Mouse (Mus musculus): ENCODE measurements at regions not wholly inside any gene's neighbourhood (a gene's known extent, or its start where the extent isn't known, plus 50 kb on each side); places are given as distances from the start of the nearest gene placed in this dataset.
A peak's percentile ranks its signal among the peaks of the same experiment; 100 is the strongest.
"Not testable (repeated sequence)": the region's sequence is repeated elsewhere in the genome, so short reads cannot be mapped to it uniquely, and the experiment has no call there.

DNA sequence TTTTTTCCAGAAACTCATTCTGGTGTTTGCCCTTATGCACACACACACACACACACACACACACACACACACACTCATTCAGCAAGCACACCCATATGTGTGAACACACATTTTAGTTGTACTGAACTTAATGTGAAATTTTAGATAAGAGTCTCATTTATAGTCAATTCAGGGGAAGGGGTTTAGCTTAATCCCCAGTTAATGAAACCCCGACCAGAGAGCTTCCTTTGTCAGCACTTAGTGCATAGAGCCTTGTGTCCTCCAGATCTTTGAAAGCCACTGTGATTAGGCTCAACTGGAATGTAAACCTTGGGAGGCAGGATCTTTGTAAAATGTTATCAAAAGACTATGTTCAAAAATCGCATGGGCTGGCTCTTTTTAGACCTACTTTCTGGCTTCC, 53.4 kb downstream of the Rps12 start:
- WGBS = 6% methylated on average over 2 of the region's 2 CpGs
- H3K9ac ChIP-seq (ENCODE audit: low read length) = no peak overlapping the region
- H3K36me3 ChIP-seq (ENCODE audit: control insufficient read depth, insufficient read depth, low read length) = no peaks in the 10 kb centered on the region
- H3K4me2 ChIP-seq = no peak overlapping the region
- DNase-seq (ENCODE audit: low spot score, missing footprints) (peak; percentile 87), ATAC-seq (ENCODE audit: low FRiP score) (peak; percentile 84)
- H3K4me3 ChIP-seq (ENCODE audit: low read depth, low read length) = no peak overlapping the region
- no peaks in the 10 kb centered on the region for H3K27me3 ChIP-seq (ENCODE audit: control insufficient read depth, insufficient read depth, low read length)
- H3K4me1 ChIP-seq (ENCODE audit: control insufficient read depth, insufficient read depth, low read length) = peaks cover 3% of the 10 kb centered on the region; the same call in 1 of the 2 replicates
- no peaks in the 10 kb centered on the region for H3K9me3 ChIP-seq (ENCODE audit: control insufficient read depth, low read length)
- 0 out of 2 replicates have a peak overlapping the region, but pooled peaks have one; percentile 20 for H3K27ac ChIP-seq (ENCODE audit: low read depth, low read length)

DNA sequence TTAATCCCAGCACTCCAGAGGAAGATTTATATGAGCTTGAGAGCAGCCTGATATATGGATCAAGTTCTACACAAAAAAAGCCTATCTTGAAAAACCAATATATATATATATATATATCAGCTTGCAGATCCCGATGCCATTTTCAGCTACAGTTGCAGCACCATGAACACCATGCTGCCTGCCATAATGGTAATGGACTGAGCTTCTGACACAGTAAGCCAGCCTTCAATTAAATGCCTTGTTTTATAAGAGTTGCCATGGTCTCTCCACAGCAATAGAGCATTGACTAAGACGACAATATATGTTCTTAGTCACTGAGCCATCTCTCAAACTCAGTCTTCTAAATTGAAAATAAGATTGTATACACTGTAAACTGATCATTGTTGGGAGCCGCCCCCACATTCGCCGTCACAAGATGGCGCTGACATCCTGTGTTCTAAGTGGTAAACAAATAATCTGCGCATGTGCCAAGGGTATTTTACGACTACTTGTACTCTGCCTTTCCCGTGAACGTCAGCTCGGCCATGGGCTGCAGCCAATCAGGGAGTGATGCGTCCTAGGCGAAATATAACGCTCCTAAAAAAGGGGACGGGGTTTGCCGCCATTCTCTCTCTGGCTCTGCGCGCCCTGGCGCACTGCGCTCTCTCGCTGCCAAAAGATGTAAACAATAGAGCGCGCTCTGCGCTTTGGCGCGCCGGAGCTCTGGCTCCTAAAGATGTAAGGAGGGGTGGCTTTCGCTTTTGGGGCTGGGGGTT, 60.9 kb downstream of the Rps12 start:
- H3K36me3 ChIP-seq (ENCODE audit: control insufficient read depth, insufficient read depth, low read length); H3K4me1 ChIP-seq (ENCODE audit: control insufficient read depth, insufficient read depth, low read length); H3K27me3 ChIP-seq (ENCODE audit: control insufficient read depth, insufficient read depth, low read length); H3K9me3 ChIP-seq (ENCODE audit: control insufficient read depth, low read length); H3K4me3 ChIP-seq (ENCODE audit: low read depth, low read length); H3K4me2 ChIP-seq; H3K27ac ChIP-seq (ENCODE audit: low read depth, low read length); DNase-seq (ENCODE audit: low spot score, missing footprints); ATAC-seq (ENCODE audit: low FRiP score); H3K9ac ChIP-seq (ENCODE audit: low read length): not testable (repeated sequence)
- 84% methylated on average over 23 of the region's 28 CpGs for WGBS

DNA sequence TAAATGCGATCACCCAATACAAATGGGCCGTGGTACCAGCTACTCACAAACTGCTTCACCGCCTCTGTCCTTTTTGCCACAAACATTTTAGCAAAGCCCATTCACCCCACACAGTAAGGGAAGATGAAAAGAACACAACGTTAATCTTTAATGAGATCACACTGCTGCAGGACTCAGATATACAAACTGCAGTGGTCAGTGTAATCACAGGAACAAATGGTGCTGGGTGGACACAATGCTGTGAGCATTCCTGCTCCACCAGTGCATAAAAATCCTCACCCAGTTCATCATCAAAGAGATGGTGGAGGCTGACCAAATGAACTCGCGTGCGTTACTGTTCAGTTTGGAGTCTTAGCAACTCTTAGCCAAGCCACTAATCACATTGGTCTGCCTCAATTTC, 69.0 kb downstream of the Rps12 start:
- Histone ChIP-seq H3K4me1 (ENCODE audit: control insufficient read depth, insufficient read depth, low read length) (peaks cover 4% of the 10 kb centered on the region), H3K36me3 (ENCODE audit: control insufficient read depth, insufficient read depth, low read length) (no peaks in the 10 kb centered on the region), H3K9me3 (ENCODE audit: control insufficient read depth, low read length) (no peaks in the 10 kb centered on the region), H3K4me2 (no peak overlapping the region), H3K4me3 (ENCODE audit: low read depth, low read length) (no peak overlapping the region), H3K27ac (ENCODE audit: low read depth, low read length) (no peak overlapping the region), H3K9ac (ENCODE audit: low read length) (no peak overlapping the region), H3K27me3 (ENCODE audit: control insufficient read depth, insufficient read depth, low read length) (no peaks in the 10 kb centered on the region)
- 34% methylated on average over 7 of the region's 7 CpGs for WGBS
- ATAC-seq (ENCODE audit: low FRiP score) (peak; percentile 70), DNase-seq (ENCODE audit: low spot score, missing footprints) (no peak)

DNA sequence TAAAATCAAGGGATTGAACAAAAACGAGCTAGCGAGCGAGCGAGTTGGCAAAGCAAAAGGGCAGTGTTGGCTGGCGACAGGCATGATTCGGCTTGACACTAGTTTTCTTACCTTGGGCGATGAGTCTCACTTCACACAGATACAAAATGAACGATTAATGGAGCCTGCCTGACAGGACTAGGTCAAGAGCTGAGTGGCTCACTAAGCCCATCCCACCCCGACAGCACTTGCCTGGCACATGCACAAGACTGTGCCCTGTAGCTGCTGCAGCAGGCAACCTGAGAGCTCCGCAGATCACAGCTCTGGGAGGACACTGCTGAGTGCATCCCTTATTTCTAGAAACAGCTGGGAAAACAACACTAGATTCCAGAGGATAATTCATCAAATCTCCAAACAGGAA, 71.6 kb downstream of the Rps12 start:
- H3K9ac ChIP-seq (ENCODE audit: low read length) = no peak overlapping the region
- no peak overlapping the region for H3K4me3 ChIP-seq (ENCODE audit: low read depth, low read length)
- DNase-seq (ENCODE audit: low spot score, missing footprints) (no peak), ATAC-seq (ENCODE audit: low FRiP score) (no peak)
- no peak overlapping the region for H3K4me2 ChIP-seq
- no peaks in the 10 kb centered on the region for H3K9me3 ChIP-seq (ENCODE audit: control insufficient read depth, low read length)
- no peaks in the 10 kb centered on the region for H3K27me3 ChIP-seq (ENCODE audit: control insufficient read depth, insufficient read depth, low read length)
- H3K4me1 ChIP-seq (ENCODE audit: control insufficient read depth, insufficient read depth, low read length) = peaks cover 4% of the 10 kb centered on the region
- H3K27ac ChIP-seq (ENCODE audit: low read depth, low read length) = no peak overlapping the region
- WGBS = 91% methylated on average over 10 of the region's 10 CpGs
- H3K36me3 ChIP-seq (ENCODE audit: control insufficient read depth, insufficient read depth, low read length) = no peaks in the 10 kb centered on the region

DNA sequence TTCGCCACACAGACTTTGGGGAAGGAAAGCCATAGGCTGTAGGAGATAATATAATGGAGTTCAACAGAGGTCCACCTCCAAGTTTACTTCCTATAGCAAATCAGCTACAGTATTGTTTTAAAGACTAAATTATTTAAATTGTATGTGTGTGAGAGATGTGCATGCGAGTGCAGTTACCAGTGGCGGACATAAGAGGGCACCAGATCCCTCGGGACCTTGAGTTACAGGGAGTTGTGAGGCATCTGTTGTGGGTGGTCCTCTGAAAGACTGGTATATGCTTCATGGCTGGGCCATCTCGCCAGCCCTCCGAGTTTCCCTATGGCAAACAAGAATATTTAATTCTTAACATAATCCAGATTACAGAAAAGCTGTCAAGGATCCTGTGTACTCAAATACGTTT, 72.0 kb downstream of the Rps12 start:
- no peak overlapping the region for H3K4me2 ChIP-seq
- no peaks in the 10 kb centered on the region for H3K9me3 ChIP-seq (ENCODE audit: control insufficient read depth, low read length)
- no peak overlapping the region for H3K9ac ChIP-seq (ENCODE audit: low read length)
- no peak overlapping the region for H3K4me3 ChIP-seq (ENCODE audit: low read depth, low read length)
- no peak overlapping the region for H3K27ac ChIP-seq (ENCODE audit: low read depth, low read length)
- H3K36me3 ChIP-seq (ENCODE audit: control insufficient read depth, insufficient read depth, low read length) = no peaks in the 10 kb centered on the region
- 92% methylated on average over 7 of the region's 7 CpGs for WGBS
- no peak for ATAC-seq (ENCODE audit: low FRiP score)
- no peaks in the 10 kb centered on the region for H3K27me3 ChIP-seq (ENCODE audit: control insufficient read depth, insufficient read depth, low read length)
- H3K4me1 ChIP-seq (ENCODE audit: control insufficient read depth, insufficient read depth, low read length) = peaks cover 4% of the 10 kb centered on the region
- DNase-seq (ENCODE audit: low spot score, missing footprints) = no peak

DNA sequence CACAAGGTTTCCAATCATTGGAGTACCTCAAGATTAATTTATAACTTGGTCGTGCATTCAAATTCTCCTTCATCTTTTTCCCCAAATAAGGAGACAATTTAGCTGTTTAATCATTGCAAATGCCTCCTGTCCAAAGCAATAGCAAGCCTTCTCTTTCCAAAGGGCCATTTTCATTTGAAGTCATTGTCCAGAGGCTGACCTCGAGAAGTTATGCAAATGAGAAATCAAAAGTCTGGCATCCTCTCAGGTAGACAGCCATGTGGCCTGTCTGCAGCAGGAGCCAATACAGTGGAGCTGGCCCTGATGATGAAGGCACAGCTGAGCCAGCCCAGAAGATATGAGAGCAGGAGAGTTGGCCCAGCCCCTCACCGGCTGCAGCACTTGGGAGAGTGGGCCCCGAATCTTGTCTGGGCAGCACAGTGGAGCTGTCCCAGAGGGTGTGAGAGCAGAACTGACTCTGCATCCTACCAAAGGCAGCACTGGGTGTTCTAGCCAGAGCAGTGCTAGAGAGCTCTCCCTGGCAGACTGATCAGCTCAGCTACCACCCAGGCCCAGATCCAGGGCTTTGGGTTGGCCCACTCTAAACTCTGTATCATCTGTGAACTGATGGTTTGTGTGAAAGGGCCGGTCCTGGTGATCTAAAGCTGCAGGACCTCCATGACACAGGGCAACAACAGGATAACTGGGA, 74.2 kb downstream of the Rps12 start:
- ATAC-seq (ENCODE audit: low FRiP score) (no peak), DNase-seq (ENCODE audit: low spot score, missing footprints) (no peak)
- Histone ChIP-seq H3K4me3 (ENCODE audit: low read depth, low read length) (no peak overlapping the region), H3K9me3 (ENCODE audit: control insufficient read depth, low read length) (no peaks in the 10 kb centered on the region), H3K27ac (ENCODE audit: low read depth, low read length) (no peak overlapping the region), H3K27me3 (ENCODE audit: control insufficient read depth, insufficient read depth, low read length) (no peaks in the 10 kb centered on the region), H3K9ac (ENCODE audit: low read length) (no peak overlapping the region), H3K4me1 (ENCODE audit: control insufficient read depth, insufficient read depth, low read length) (peaks cover 2% of the 10 kb centered on the region; the same call in 1 of the 2 replicates), H3K36me3 (ENCODE audit: control insufficient read depth, insufficient read depth, low read length) (no peaks in the 10 kb centered on the region), H3K4me2 (no peak overlapping the region)
- 82% methylated on average over 5 of the region's 5 CpGs for WGBS

DNA sequence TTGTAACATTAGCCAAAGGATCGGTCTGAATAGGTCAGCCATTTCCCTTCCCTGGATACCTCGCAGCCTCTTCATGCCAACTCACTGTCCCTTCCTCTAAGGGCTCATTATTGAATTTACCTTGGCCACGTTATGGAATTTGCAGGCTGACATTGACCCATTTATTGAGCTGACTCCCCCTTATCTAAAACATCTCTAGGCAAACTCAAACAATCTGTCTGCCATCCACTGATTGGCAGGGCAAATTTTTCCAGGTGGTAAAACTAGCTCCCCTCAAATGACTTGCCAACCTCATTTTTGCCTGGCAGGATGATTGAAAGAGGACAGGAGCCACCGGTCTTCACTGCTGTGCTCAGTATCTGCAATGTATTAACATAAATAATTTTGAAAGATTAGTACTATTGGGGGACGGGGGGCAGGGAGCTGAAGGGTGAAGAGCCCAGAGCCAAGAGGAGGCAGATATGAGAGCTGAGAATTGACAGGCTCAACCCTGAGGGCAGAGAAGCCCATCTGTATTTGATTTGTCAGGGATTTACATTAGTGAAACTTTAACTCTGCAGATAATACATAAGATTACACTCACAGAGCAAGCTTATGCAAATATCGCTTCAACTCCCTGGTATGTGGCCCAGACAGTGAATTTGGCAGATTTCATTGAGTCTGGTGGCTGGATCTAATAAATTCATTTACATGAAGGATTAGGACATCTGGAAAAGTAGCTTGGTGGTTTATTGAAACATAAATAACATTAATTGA, 75.5 kb downstream of the Rps12 start:
- H3K27me3 ChIP-seq (ENCODE audit: control insufficient read depth, insufficient read depth, low read length) = no peaks in the 10 kb centered on the region
- WGBS = 68% methylated on average over 6 of the region's 6 CpGs
- H3K36me3 ChIP-seq (ENCODE audit: control insufficient read depth, insufficient read depth, low read length) = no peaks in the 10 kb centered on the region
- peak; percentile 84 for DNase-seq (ENCODE audit: low spot score, missing footprints)
- H3K9me3 ChIP-seq (ENCODE audit: control insufficient read depth, low read length) = no peaks in the 10 kb centered on the region
- no peaks in the 10 kb centered on the region for H3K4me1 ChIP-seq (ENCODE audit: control insufficient read depth, insufficient read depth, low read length)
- ATAC-seq (ENCODE audit: low FRiP score) = 0 out of 2 replicates have a peak, but pooled peaks have one; percentile 22
- H3K27ac ChIP-seq (ENCODE audit: low read depth, low read length) = no peak overlapping the region
- no peak overlapping the region for H3K4me3 ChIP-seq (ENCODE audit: low read depth, low read length)
- no peak overlapping the region for H3K4me2 ChIP-seq
- no peak overlapping the region for H3K9ac ChIP-seq (ENCODE audit: low read length)

DNA sequence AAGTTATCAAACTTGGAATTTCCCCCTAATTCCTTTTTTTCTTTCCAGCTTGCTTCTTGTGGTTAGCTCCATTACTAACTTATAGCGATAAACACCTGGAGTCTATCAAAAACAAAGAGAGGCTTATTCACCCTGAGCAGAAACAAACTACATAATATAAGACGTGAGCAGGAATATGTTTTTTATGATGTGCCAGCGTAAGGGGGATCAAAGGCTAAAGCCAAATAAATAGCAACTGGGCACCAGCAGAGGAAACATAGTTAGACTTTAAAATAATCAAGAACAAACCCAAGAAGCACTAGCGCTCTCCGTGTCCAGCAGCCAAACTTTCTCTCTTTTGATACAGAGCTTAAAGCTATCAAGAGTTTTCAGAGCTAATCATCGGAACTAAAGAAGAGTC, 76.1 kb downstream of the Rps12 start:
- ATAC-seq (ENCODE audit: low FRiP score) = no peak
- Histone ChIP-seq H3K36me3 (ENCODE audit: control insufficient read depth, insufficient read depth, low read length) (no peaks in the 10 kb centered on the region), H3K27ac (ENCODE audit: low read depth, low read length) (no peak overlapping the region), H3K27me3 (ENCODE audit: control insufficient read depth, insufficient read depth, low read length) (no peaks in the 10 kb centered on the region), H3K4me3 (ENCODE audit: low read depth, low read length) (no peak overlapping the region), H3K9ac (ENCODE audit: low read length) (no peak overlapping the region), H3K4me2 (no peak overlapping the region), H3K9me3 (ENCODE audit: control insufficient read depth, low read length) (no peaks in the 10 kb centered on the region), H3K4me1 (ENCODE audit: control insufficient read depth, insufficient read depth, low read length) (no peaks in the 10 kb centered on the region)
- DNase-seq (ENCODE audit: low spot score, missing footprints) = no peak
- WGBS = 80% methylated on average over 6 of the region's 6 CpGs

DNA sequence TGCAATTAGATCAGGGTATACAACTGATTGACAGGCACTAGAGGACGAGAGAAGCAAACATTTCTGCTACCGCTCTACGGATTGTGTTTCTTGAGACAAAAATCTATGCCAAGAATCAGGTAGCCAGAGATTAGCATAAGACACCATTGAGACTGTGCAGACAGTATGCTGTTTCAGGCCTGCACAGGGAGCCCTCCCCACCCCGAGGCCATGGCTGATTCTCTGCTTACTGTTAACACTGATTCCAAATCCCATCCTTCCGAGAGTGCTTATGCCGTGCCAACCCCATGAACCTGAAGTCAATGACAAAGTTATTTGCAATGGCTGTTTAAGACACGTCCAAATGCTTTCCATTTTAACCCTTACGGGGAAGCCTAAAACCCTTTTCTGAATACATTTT, 78.8 kb downstream of the Rps12 start:
- Histone ChIP-seq H3K27ac (ENCODE audit: low read depth, low read length) (no peak overlapping the region), H3K4me1 (ENCODE audit: control insufficient read depth, insufficient read depth, low read length) (no peaks in the 10 kb centered on the region), H3K4me2 (no peak overlapping the region), H3K9ac (ENCODE audit: low read length) (no peak overlapping the region), H3K4me3 (ENCODE audit: low read depth, low read length) (no peak overlapping the region), H3K27me3 (ENCODE audit: control insufficient read depth, insufficient read depth, low read length) (no peaks in the 10 kb centered on the region), H3K36me3 (ENCODE audit: control insufficient read depth, insufficient read depth, low read length) (no peaks in the 10 kb centered on the region), H3K9me3 (ENCODE audit: control insufficient read depth, low read length) (no peaks in the 10 kb centered on the region)
- WGBS = 95% methylated on average over 8 of the region's 8 CpGs
- ATAC-seq (ENCODE audit: low FRiP score) = no peak
- DNase-seq (ENCODE audit: low spot score, missing footprints) = no peak
